Mouse (Mus musculus): ENCODE results near the gene B4galnt3.

- TF ChIP-seq CTCF (IDR thresholded peaks at IDR 0.05; ENCODE audit: low read depth, low read length): no peak
- no peak for TF ChIP-seq TAL1 (conservative IDR thresholded peaks at IDR 0.05; ENCODE audit: low read depth, low read length)
- TF ChIP-seq GATA1 (IDR thresholded peaks at IDR 0.05; ENCODE audit: borderline replicate concordance, low read length): no peak
Measured at GRCm38 (mm10) chr6:120183771-120184170, 110.6 kb downstream of the B4galnt3 start.
